ENCODE assay signal across 8 mouse cellular contexts in the genomic region with DNA sequence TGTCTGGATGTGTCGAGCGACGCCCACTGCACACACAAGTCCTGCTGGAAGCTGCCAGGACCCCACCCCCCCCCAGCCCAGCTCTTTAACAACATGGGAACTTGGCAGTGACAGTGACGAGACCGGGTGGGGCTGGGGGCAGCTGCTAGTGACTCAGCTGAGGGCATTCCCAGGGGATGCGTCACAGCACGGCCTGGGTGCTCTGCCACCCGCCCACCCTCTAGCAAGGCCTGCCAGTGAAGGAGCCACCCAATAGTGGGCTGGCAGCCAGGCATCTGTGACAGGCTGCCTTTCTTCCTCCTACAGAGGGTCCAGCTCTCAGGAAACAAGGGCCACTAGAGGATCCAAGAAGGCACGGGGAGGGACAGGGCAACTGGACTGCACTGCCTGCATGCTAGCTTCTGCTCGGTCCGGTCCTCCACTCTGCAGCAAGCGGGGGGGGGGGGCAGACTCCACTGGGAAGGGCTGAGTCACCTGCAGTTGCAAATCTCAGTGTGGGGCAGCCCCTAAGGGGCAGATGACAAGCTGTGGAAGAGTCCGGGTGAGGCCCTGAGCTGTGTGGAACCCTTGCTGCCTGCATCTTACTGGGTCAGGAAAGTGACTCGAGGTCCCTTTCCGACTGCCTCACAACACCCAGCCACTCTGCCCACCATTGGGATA. TPM values are rescaled to one million over a fixed set of nuclear protein-coding genes. Genes with fewer than 3 reads are reported as not detected.
DNase-seq lines count a peak whose midpoint lies in the region; ATAC-seq and TF ChIP-seq lines count a peak whose summit lies in the region.

No protein-coding gene starts in this region.

- no peaks in the 10 kb centered on the region for H3K9me3 ChIP-seq in limb, embryonic 14.5 days (ENCODE audit: control insufficient read depth, low read length)
- H3K9me3 ChIP-seq in limb, embryonic 10.5 days (replicated peaks): no peaks in the 10 kb centered on the region
- no peaks in the 10 kb centered on the region for H3K9me3 ChIP-seq in intestine, embryonic 16.5 days (ENCODE audit: control insufficient read depth, low read length)
- no peaks in the 10 kb centered on the region for H3K9me3 ChIP-seq in kidney, embryonic 14.5 days (ENCODE audit: control insufficient read depth, low read length)

- H3K27me3 ChIP-seq in limb, embryonic 14.5 days (ENCODE audit: control insufficient read depth, insufficient read depth, low read length): peaks cover 14% of the 10 kb centered on the region
- H3K27me3 ChIP-seq in limb, embryonic 10.5 days (ENCODE audit: low read depth, poor library complexity, severe bottlenecking): peaks cover 72% of the 10 kb centered on the region
- H3K27me3 ChIP-seq in intestine, embryonic 16.5 days (replicated peaks; ENCODE audit: control insufficient read depth, insufficient read depth, low read length): peaks cover 9% of the 10 kb centered on the region; the same call in 1 of the 2 replicates
- H3K27me3 ChIP-seq in kidney, embryonic 14.5 days (ENCODE audit: control insufficient read depth, insufficient read depth, low read length): peaks cover 15% of the 10 kb centered on the region

- ATAC-seq in limb, embryonic 14.5 days (ENCODE audit: low FRiP score, low read depth): no peak
- no peak for ATAC-seq in intestine, embryonic 16.5 days
- ATAC-seq in kidney, embryonic 14.5 days (ENCODE audit: low FRiP score, low TSS enrichment): no peak

- DNase-seq in limb, embryonic 14.5 days (ENCODE audit: low spot score): no peak
- no peak for DNase-seq in limb, embryonic 10.5 days (ENCODE audit: low spot score)
- DNase-seq in adrenal gland, postnatal 14 days: peak; percentile 83
- DNase-seq in right cerebral cortex, adult 18-20 months: peak; percentile 75
- DNase-seq in liver: no peak
- DNase-seq in embryo, embryonic 10 days (ENCODE audit: low spot score): no peak

- no peak overlapping the region for H3K9ac ChIP-seq in limb, embryonic 14.5 days (ENCODE audit: low read depth, low read length, severe bottlenecking)
- H3K9ac ChIP-seq in intestine, embryonic 16.5 days (ENCODE audit: low read depth, low read length): 0 out of 2 replicates have a peak overlapping the region, but pooled peaks have one; percentile 4
- no peak overlapping the region for H3K9ac ChIP-seq in kidney, embryonic 14.5 days (ENCODE audit: low read depth, low read length)

- TF ChIP-seq POLR2A in limb, embryonic 14.5 days (IDR thresholded peaks at IDR 0.05; ENCODE audit: borderline replicate concordance, extremely low read depth, insufficient read depth, insufficient read length): no peak

- H3K4me3 ChIP-seq in limb, embryonic 14.5 days (replicated peaks; ENCODE audit: low read length): no peak overlapping the region
- no peak overlapping the region for H3K4me3 ChIP-seq in limb, embryonic 10.5 days
- no peak overlapping the region for H3K4me3 ChIP-seq in intestine, embryonic 16.5 days (ENCODE audit: low read length)
- H3K4me3 ChIP-seq in kidney, embryonic 14.5 days (ENCODE audit: low read length): no peak overlapping the region

- H3K4me2 ChIP-seq in limb, embryonic 14.5 days (replicated peaks; ENCODE audit: low read depth, low read length, severe bottlenecking): no peak overlapping the region
- no peak overlapping the region for H3K4me2 ChIP-seq in intestine, embryonic 16.5 days (ENCODE audit: low read depth, low read length)
- no peak overlapping the region for H3K4me2 ChIP-seq in kidney, embryonic 14.5 days (replicated peaks; ENCODE audit: low read depth, low read length)

- H3K27ac ChIP-seq in limb, embryonic 14.5 days (replicated peaks; ENCODE audit: low read depth, low read length): peak overlapping the region; percentile 52; the same call in 1 of the 2 replicates
- H3K27ac ChIP-seq in limb, embryonic 10.5 days: no peak overlapping the region
- H3K27ac ChIP-seq in intestine, embryonic 16.5 days (ENCODE audit: low read length): no peak overlapping the region
- no peak overlapping the region for H3K27ac ChIP-seq in kidney, embryonic 14.5 days (ENCODE audit: low read depth, low read length)

- H3K4me1 ChIP-seq in limb, embryonic 14.5 days (ENCODE audit: control insufficient read depth, insufficient read depth, low read length): peaks cover 33% of the 10 kb centered on the region
- H3K4me1 ChIP-seq in limb, embryonic 10.5 days: peaks cover 54% of the 10 kb centered on the region
- H3K4me1 ChIP-seq in intestine, embryonic 16.5 days (ENCODE audit: control insufficient read depth, insufficient read depth, low read length): peaks cover 70% of the 10 kb centered on the region
- H3K4me1 ChIP-seq in kidney, embryonic 14.5 days (ENCODE audit: control insufficient read depth, insufficient read depth, low read length): peaks cover 13% of the 10 kb centered on the region; the same call in 1 of the 2 replicates

- H3K36me3 ChIP-seq in limb, embryonic 14.5 days (ENCODE audit: control insufficient read depth, insufficient read depth, low read length): no peaks in the 10 kb centered on the region
- H3K36me3 ChIP-seq in limb, embryonic 10.5 days: no peaks in the 10 kb centered on the region
- no peaks in the 10 kb centered on the region for H3K36me3 ChIP-seq in intestine, embryonic 16.5 days (ENCODE audit: control insufficient read depth, insufficient read depth, low read length)
- no peaks in the 10 kb centered on the region for H3K36me3 ChIP-seq in kidney, embryonic 14.5 days (ENCODE audit: control insufficient read depth, insufficient read depth, low read length)

- 52% methylated on average over 14 of the region's 15 CpGs for WGBS in limb, embryonic 14.5 days
- 67% methylated on average over 15 of the region's 15 CpGs for WGBS in limb, embryonic 10.5 days
- WGBS in intestine, embryonic 16.5 days: 47% methylated on average over 15 of the region's 15 CpGs
- WGBS in kidney, embryonic 14.5 days: 57% methylated on average over 15 of the region's 15 CpGs

RNA-seq across cellular contexts. Expression of a gene that starts 4.7 kb away (rescaled TPM):
- polyA plus RNA-seq in limb, embryonic 14.5 days (2012; rRNA removed): 2.1 and 2.5 TPM in 2 replicates
- polyA plus RNA-seq in limb, embryonic 14.5 days (2014; fragmentation: Nextera tagmentation; extraction: Ambion mirVana): 3.3 TPM in 2 replicates
- 0.15 and 0.18 TPM in 2 replicates for polyA plus RNA-seq in limb, embryonic 10.5 days (2016; fragmentation: Nextera tagmentation; extraction: Ambion mirVana)
- total RNA-seq in adrenal gland, postnatal 14 days (2021): 7.2 and 9.6 TPM in 2 replicates
- polyA plus RNA-seq in intestine, embryonic 16.5 days (2015; fragmentation: Nextera tagmentation; extraction: Ambion mirVana): 2.3 and 2.8 TPM in 2 replicates
- 0.53 and 0.86 TPM in 2 replicates for polyA plus RNA-seq in kidney, embryonic 14.5 days (2014; fragmentation: Nextera tagmentation; extraction: Ambion mirVana)

RNA-seq across cellular contexts. Expression of a gene that starts 10.9 kb away (rescaled TPM):
- polyA plus RNA-seq in limb, embryonic 14.5 days (2012; rRNA removed): 3.7 and 4.8 TPM in 2 replicates
- polyA plus RNA-seq in limb, embryonic 14.5 days (2014; fragmentation: Nextera tagmentation; extraction: Ambion mirVana): 5.7 and 6.2 TPM in 2 replicates
- 7.9 and 8.4 TPM in 2 replicates for polyA plus RNA-seq in limb, embryonic 10.5 days (2016; fragmentation: Nextera tagmentation; extraction: Ambion mirVana)
- total RNA-seq in adrenal gland, postnatal 14 days (2021): 3.4 and 5.6 TPM in 2 replicates
- polyA plus RNA-seq in intestine, embryonic 16.5 days (2015; fragmentation: Nextera tagmentation; extraction: Ambion mirVana): 3.4 and 4.1 TPM in 2 replicates
- 8.5 and 8.9 TPM in 2 replicates for polyA plus RNA-seq in kidney, embryonic 14.5 days (2014; fragmentation: Nextera tagmentation; extraction: Ambion mirVana)

RNA-seq across cellular contexts. Expression of a gene that starts 31.4 kb away (rescaled TPM):
- 81.0 and 89.9 TPM in 2 replicates for polyA plus RNA-seq in limb, embryonic 14.5 days (2012; rRNA removed)
- polyA plus RNA-seq in limb, embryonic 14.5 days (2014; fragmentation: Nextera tagmentation; extraction: Ambion mirVana): 113 and 126 TPM in 2 replicates
- polyA plus RNA-seq in limb, embryonic 10.5 days (2016; fragmentation: Nextera tagmentation; extraction: Ambion mirVana): 204 and 206 TPM in 2 replicates
- 19.9 and 21.4 TPM in 2 replicates for total RNA-seq in adrenal gland, postnatal 14 days (2021)
- polyA plus RNA-seq in intestine, embryonic 16.5 days (2015; fragmentation: Nextera tagmentation; extraction: Ambion mirVana): 69.2 and 79.6 TPM in 2 replicates
- polyA plus RNA-seq in kidney, embryonic 14.5 days (2014; fragmentation: Nextera tagmentation; extraction: Ambion mirVana): 117 and 148 TPM in 2 replicates

RNA-seq across cellular contexts. Expression of a gene that starts 37.3 kb away (rescaled TPM):
- 15.7 and 16.9 TPM in 2 replicates for polyA plus RNA-seq in limb, embryonic 14.5 days (2012; rRNA removed)
- 13.4 and 14.0 TPM in 2 replicates for polyA plus RNA-seq in limb, embryonic 14.5 days (2014; fragmentation: Nextera tagmentation; extraction: Ambion mirVana)
- polyA plus RNA-seq in limb, embryonic 10.5 days (2016; fragmentation: Nextera tagmentation; extraction: Ambion mirVana): 2.1 and 3.5 TPM in 2 replicates
- total RNA-seq in adrenal gland, postnatal 14 days (2021): 6.4 and 19.9 TPM in 2 replicates
- polyA plus RNA-seq in intestine, embryonic 16.5 days (2015; fragmentation: Nextera tagmentation; extraction: Ambion mirVana): 12.2 and 13.0 TPM in 2 replicates
- polyA plus RNA-seq in kidney, embryonic 14.5 days (2014; fragmentation: Nextera tagmentation; extraction: Ambion mirVana): 4.8 and 7.8 TPM in 2 replicates

Comparison
In these comparisons a context has a peak if more than half of its experiments do, and no peak if none do; other contexts are left out.
1. DNase-seq: peak in adrenal gland, postnatal 14 days (single experiment) and right cerebral cortex, adult 18-20 months (single experiment); none in limb, embryonic 14.5 days (single experiment), limb, embryonic 10.5 days (single experiment), liver (single experiment) and embryo, embryonic 10 days (single experiment).